Mouse (Mus musculus) frontal cortex, adult (tissue): ENCODE data around the gene Psma6.
"Not testable (repeated sequence)": the region's sequence is repeated elsewhere in the genome, so short reads cannot be mapped to it uniquely, and the experiment has no call there.

ENCODE experiments used
- ATAC-seq: cut with Nextera tagmentation; 2 replicates; pipeline ENCODE4 v1.9.2; 2017; ENCODE audit warnings: mild to moderate bottlenecking, moderate library complexity, mixed read lengths; ENCODE audit not compliant: low TSS enrichment

Gene Psma6

DNA sequence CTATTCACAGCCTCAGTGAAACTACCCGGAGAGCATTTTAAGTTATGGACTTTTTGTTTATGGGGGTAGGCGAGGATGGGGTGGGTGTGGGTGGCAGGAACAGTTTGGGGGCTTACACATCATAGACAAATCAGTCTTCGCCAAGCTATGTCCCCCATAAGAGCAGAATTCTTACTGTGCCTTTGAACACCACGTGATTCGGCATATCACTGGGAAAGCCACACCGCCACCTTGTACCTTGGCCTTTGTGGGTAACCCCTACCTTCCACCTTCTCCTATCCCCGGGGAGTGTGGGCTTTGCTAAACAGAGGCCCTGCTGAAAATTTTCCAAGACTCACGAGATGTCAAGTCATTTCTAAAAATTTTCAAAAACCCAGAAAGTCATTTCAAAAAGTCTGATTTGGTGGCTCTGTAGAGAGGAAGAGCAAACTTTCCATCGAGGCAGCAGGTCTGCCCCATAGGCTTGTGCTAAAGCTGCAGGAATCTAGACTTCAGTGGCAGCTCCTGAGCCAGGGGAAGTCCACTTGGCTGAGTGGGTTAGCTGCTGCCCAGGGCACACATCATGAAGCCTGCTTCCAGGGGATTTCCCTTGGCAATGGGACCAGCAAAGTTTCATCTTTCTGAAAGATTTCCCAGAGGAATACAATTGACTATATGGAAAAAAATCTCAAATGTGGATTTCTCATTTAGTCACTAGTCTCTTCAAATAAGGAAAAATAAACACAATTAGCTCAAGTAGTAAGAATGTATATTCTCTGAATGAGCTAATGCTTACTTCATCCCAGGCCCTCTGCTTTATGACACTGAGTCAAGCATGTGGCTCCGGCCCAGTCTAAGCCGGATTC, 8.9 kb downstream of the Psma6 start:
- no peak for ATAC-seq

DNA sequence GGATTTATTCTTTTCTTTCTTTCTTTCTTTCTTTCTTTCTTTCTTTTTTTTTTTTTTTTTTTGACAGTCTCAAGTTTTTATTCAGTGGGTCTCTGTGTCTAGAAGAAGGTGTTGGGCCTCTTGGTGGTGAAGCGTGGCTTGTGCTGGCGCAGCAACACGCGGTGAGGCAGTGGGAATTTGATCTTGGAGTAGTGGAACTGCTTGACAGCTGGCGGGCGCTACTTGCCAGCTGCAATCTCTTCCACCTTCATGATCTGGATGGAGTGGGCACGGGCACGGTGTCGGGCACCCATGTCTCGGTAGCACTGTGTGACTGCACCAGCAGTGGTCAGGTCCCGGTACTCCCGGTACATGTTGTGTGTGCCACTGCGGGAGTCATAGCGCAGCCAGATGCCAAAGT, 11.6 kb downstream of the Psma6 start:
- ATAC-seq, result not testable (repeated sequence)

DNA sequence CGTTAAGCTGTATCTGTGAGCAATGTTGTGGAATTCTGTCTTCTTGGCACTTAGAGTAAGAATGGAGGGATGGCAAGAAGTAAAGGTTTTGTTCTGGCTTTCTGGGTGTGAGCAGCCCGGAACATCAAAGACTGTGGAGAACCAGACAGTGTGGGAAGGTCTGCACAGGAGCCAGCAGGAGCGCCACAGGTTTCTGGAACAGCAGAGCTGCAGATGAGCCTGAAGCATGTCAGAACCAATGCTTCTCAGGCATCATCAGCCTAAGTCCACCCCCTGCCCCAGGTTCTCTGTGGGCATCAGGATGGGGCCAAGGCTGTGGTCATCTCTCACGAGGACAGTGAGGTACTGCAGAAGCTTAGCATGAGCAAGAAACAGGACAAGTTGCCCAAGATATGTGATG, 12.5 kb downstream of the Psma6 start:
- no peak for ATAC-seq

DNA sequence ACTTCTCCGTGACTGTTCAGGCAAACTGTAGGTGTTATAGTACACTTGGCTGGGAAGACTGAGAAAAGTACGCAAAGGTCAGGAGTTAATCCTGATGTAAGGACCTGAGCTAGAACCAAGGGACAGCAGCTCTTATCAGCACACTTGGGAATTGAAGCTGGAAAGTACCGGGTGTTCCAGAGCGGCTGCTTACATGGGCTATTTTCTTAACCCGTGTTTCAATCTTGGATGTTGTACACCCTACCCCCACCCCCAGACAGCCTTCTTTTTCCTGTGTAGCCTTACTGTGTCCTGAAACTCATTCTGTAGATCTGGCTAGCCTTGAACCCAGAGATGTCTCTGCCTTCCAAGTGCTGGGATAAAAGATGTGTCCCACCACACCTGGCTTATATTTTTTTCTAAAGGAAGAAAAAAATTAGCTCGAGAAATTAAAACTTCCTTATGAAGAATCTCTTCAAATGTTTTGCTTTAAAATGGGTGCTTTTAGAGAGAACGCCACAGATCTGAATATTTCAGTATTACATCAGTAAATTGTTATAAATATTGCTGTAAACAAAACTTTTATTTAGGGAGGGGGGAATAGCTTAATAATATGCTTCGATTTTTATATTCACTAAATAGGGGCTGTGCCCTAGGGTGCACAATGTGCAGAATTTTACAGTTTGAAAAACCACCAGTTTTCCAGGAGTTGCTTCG, 13.7 kb downstream of the Psma6 start:
- ATAC-seq, result no peak

DNA sequence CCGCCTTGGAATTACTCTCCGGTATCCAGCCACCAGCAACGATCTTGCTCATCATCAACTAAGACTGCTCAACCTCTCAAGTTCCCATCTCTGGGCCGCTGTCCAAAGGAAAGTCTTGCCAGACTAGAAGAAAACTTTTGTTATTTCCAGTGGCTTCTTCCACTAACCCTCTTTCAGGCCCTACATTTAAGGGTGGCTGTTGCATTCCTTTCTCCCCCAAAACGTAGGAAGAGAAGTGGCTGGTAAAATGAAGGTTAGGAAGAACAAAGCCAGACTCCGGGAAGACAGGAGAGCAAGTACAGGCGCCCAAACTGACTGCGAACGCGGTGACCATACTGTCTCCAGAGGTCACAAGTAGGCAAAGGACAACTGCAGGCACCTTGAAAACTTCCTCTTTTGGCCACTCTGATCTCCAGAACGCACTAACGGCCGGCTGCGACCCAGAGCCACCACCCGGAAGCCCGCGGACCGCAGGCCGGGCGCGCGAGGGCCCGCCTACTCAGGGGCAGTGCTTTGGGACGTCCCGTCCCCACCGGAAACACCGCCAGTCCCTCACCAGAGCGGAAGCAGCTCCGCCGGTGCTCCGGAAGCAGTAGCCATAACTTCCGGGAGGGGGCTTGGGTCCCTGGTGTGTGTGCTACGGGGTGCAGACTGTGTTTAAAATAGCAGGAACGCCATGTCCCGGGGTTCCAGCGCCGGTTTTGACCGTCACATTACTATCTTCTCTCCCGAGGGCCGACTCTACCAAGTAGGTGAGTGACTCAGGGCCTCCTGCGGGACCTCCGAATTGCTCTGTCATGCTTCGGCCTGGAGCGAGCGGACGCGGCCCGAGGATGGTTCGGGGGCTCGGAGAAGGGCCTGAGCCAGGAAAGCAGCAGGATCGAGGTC, 14.5 kb downstream of the Psma6 start:
- peak; percentile 100 for ATAC-seq

DNA sequence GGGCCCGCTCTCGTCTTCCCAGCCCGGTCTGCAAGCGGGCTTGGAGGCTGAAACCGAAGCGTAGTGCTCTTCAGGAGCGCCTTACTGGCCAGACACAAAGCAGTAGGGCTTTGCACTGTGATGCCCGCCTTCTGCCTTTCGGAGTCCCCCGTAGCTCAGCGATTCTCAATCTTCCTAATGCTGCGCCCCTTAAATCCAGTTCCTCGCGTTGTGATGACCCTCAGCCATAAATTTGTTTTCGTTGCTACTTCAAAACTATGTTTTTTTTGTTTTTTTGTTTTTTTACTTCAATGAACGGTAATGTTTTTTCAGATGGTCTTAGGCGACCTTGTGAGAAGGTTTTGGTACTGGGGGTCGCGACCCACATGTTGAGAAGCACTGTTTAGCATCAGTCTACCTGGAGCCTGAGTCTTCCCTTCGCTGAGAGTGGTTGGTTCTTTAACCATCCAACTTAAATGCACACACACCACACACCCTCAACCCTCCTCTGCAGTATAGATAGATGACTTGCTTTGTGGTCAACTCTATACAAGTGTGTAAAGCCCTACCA, 15.2 kb downstream of the Psma6 start:
- no peak for ATAC-seq

DNA sequence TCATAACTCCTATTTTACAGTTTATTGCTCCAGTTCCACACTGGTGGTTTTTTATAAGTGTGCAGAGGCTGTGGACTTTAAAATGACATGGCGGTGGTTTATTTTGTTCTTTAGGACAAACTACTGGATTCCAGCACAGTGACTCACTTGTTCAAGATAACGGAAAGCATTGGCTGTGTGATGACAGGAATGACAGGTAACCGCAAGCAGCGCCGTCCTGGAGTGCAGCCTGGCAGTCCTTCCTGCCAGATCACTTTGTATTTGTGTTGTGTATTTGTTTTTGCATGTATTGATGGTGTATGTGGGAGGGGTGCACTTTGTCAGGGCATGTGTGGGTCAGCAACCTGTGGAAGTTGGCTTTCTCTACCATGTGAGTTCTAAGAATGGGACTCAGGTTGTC, 23.9 kb downstream of the Psma6 start:
- ATAC-seq, result no peak

DNA sequence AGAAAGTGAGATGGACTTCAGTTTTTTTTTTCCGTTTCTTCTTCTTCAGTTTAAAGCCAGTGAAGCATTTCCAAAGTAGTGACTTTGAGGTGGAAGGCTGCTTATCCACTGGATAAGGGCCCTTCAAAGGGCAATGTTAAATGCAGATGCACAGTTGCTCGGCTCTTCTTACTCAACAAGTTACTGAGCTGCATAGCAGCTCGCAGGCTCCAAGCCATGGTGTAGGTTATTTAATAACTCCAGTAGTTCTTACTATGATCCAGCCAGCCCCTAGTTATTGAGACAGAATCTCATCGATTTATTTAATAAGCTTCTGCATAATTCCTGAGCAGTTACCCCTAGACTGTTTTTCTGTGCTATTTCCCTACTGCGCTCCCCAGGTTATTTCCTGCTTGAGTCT, 31.2 kb downstream of the Psma6 start:
- no peak for ATAC-seq

DNA sequence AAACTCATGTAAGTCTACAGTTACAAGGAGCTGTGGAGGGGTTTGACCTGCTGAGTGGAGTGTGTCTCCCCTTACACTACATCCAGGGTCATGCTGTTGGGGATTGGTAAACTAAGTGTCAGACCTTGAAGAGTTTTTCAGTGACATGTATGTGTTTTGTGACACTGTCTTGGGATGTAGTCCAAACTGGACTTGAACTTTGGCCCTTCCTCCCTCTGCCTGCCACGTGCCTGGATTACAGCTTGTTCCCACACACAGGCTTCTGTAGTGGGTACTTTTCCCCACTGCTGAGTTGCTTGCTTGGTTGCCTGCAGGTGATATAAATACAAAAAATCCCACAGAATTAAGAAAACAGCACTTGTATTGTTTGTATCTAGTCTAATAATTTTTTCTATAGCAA, 31.7 kb downstream of the Psma6 start:
- no peak for ATAC-seq

DNA sequence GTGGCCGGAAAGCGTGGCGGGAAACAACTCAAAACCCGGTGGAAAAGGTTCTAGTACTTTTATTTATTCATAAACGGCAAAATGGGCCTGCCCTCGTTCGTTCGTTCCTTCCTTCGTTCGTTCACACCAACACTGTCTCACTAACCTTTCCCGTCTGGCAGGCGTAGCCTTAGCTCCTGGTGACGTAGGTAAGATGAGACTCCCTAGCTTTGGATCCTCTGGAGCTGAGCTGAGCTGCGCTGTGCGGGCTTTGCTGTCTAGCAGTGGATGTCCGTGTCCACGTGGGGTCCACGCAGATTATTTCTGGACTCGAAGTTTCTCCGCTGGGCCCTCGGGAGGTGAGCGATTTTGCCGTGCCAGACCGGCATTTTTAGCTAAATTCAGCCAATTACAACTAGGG, 36.2 kb downstream of the Psma6 start:
- ATAC-seq, result no peak

DNA sequence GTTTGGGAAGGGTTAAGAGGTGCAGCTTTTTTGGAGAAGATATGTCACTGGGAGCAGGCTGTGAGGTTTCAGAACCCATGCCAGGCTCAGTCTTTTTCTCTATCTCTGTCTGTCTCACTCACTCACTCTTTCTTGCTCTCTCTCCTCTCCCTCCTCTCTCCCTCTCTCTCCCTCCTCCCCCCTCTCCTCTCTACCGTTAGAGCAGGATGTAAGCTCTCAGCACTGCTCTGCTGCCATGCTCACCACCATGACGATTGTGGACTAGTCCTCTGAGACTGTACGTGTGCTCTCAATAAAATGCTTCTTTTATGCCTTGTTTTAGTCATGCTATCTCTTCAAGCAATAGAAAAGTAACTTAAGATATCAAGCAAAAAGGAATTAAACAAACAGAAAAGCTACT, 38.0 kb downstream of the Psma6 start:
- ATAC-seq, result no peak

DNA sequence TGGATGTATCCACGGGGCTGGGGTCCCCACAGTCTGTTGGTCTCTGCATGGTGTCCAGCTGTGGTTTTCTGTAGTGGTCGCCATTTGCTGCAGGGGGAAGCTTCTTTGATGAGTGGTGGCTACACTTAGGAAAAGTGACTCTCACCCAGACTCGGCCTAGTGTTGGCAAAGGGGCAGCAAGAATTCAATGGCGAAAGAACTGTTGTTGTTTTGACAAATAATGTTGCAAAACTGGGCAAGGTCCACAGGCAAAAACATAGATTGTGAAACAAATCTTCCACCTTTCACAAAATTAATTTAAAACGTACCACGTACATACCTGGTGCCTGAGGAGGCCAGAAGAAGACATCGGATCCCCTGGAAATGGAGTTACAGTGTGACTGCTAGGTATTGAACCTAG, 42.3 kb downstream of the Psma6 start:
- ATAC-seq, result no peak

DNA sequence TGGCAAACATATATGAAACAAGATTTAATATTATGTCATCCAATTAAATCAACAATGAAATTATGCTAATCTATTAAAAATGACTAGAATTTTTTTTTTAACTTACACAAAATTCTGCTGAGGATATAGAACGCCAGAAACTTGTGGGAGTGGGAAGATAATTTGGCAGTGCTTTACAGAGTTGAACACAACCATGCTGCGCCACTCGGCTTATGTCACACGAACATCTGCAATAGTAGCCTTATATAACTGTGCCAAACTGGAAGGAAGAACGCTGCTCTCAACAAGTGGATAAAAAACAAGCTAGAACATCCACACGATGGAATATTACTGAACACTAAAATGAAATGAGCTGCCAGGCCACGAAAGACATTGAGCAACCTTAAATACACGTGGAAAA, 45.2 kb downstream of the Psma6 start:
- ATAC-seq, result no peak

DNA sequence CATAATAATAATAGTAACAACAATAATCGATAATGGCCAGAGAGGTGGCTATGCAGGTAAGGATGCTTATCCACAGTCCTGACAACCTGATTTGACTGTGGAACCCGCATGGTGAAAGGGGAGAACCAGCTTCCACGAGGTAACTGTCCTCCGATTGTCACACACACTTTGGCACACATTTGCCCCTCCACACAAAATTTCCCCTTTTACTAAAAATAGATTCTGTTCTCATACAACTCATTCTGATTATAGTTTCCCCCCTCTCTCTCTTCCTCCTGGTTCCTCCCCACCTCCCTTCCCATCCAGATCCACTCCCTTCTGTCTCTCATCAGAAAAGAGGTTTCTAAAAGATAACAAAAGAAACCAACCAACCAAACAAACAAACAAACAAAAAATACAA, 45.9 kb downstream of the Psma6 start:
- ATAC-seq, result no peak

DNA sequence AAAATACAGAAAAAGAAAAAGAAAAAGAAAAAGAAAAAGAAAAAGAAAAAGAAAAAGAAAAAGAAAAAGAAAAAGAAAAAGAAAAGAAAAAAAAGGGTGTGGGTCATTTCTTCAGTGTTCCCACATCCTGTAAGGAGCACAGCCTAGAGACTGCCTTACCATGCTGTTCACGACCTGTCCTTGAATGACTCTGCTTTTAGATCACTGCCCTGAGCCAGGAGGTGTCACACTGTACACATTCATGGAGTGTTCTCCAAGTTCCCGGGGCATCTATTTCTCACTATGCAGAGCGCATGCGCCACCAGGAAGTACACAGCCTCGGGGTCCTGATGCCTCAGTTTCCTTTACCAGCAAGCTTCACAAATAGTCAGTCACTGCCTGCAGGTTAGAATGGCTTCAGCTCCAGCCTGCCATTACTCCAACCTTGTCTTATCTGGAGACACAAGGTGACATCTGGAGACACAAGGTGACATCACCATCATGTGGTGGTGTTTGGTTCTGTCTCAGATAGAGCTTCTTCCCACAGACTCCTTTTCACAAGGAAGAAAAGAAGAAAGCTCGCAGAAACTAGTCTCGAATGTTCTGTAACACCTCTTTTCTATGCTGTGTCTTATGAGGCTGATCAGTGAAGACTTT, 48.4 kb downstream of the Psma6 start:
- ATAC-seq, result no peak

DNA sequence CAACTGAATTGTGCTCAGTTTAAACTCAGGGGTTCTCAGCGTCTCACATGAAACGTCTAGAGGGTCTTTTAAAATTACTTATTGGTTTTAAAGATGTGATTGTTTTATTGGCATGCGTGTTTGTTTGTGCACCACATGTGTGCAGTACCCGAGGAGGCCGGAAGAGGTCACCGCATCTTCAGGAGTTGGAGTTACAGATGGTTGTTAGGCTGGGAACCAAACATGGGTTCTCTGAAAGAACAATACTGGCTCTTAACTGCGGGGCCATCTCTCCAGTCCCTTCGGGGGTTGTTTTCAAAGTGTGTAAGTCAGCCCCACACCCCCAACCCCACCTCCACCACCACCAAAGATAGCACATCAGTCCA, 48.9 kb downstream of the Psma6 start:
- no peak for ATAC-seq

DNA sequence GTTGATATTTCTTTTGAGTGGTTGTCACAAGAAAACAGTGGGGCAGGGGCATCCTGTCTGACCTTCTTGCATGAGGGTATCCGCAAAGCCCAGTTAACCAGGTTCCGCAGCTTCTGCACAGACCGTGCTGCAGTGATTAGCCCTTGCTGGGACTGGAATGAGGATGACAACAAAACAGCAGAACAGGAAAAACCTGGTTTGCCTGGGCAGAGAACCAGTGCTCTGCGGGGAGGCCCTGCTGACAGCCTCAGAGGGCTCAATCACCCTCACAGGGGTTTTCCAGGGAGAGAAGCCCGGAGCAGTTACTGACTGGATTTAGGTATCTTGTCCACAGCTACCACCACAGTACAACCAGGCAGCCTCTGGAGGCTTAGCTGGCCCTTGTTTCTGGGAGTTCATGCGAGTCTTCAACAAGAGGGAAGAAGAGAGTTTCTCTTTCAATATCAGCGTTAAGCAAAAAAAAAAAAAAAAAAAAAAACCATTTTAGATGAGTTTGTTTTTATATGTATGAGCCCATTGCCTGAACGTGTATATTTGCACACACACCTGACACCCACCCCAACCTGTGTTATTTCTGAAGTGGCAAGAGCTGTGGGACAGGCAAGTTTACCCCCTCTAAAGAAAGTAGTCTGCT, 49.9 kb downstream of the Psma6 start:
- no peak for ATAC-seq

DNA sequence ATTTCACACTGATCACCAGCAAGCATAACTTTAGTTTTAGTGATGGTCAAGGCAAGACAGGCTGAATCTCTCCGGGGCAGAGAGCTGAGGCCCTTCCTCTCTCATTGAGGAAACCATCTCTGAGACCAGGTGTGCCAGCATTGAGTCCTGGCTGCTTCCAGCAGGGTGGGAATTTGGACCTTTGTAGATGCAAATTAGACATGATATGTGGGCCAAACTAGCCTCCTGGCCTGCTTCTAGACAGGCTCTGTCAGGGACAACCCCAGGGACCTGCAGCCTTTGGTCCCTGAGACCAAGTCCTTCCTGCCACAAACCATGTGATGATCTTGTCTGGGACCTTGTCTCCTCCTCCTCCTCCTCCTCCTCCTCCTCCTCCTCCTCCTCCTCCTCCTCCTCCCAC, 51.1 kb downstream of the Psma6 start:
- ATAC-seq, result no peak

DNA sequence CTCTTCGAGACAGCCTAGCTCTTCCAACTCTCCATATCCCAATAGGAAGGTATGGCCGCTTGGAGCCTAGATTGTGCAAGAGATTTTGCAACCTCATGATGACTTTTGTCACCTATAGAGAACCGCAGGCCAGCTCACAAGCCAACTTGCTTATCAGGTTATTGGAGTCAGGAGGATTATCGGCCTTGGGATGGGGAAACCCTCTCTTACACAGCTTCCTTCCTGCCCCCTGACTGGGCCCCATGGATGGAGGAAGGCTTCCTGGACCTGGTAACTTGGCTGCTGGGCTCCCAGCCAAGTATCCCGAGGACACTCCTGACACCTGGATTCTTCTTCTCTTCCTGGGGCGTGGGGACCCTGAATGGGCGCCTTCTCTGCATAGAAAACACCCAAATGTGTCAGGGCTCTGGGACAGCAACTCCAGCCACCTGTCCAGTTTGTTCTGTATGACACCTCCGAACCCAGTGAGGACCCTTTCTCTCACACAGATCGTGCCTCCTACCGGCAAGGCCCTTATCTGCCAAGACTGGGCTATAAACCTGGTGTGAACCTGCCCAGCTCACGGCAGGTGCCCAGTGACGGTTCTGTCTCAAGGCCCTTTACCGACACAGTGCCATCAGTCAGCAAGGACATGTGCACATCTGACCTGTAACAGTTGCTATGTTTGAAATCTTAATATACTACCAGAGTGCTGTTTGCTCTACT, 53.3 kb downstream of the Psma6 start:
- ATAC-seq, result no peak

DNA sequence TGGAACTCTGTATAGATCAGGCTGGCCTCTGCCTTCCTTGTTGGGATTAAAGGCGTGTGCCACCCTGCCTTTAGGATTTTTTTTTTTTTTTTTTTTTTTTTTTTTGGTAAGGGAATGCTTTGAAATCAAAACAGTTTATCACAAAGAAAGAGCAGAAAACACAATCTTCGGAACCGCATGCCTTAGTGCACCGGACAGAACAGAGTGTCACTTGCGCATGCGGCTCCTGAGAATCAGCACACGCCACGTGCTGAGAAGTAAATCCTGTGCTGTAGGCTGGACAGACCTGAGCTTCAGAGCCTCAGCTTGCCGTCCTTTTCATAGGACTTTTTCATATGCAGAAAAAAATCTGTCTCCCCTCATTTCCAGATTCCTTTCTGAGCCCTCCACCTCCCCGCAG, 54.0 kb downstream of the Psma6 start:
- ATAC-seq, result no peak
